Mouse (Mus musculus): ENCODE measurements around the gene Vti1a. TPM values are rescaled to one million over a fixed set of nuclear protein-coding genes. Genes with fewer than 3 reads are reported as not detected.

Gene Vti1a
- polyA plus RNA-seq, 1 experiment from 2014 or later, result 33.7 TPM

- Histone ChIP-seq H3K27ac (replicated peaks) (peak within 1 kb of the TSS; percentile 83), H3K4me1 (peaks cover 46% of the 10 kb centered on the region), H3K9ac (replicated peaks) (peak within 1 kb of the TSS; percentile 86), H3K4me2 (peak within 1 kb of the TSS; percentile 90), H3K27me3 (replicated peaks) (no peaks in the 10 kb centered on the region), H3K36me3 (peaks cover 13% of the 10 kb centered on the region), H3K4me3 (replicated peaks) (peak within 1 kb of the TSS; percentile 84), H3K9me3 (replicated peaks) (no peaks in the 10 kb centered on the region)
- WGBS, result under 1% methylated on average over 60 of the region's 60 CpGs
- peak; percentile 86 for ATAC-seq (ENCODE audit: low FRiP score)
Observed at GRCm38 (mm10) chr19:55315452-55316108, 515 bp upstream of the Vti1a start, which contains the start of gene Zdhhc6. TSS of gene Zdhhc6 (minus strand) at chr19:55316032.

- no peaks in the 10 kb centered on the region for H3K9me3 ChIP-seq (replicated peaks)
- 63% methylated on average over 10 of the region's 10 CpGs for WGBS
Observed at GRCm38 (mm10) chr19:55316901-55317300, 806 bp downstream of the Vti1a start.

GRCm38 (mm10) chr19:55319036-55319435, 2.9 kb downstream of the Vti1a start:
- peaks cover 31% of the 10 kb centered on the region for H3K4me1 ChIP-seq
- H3K27ac ChIP-seq (replicated peaks), result no peak overlapping the region
- peaks cover 15% of the 10 kb centered on the region for H3K36me3 ChIP-seq
- 74% methylated on average over 3 of the region's 3 CpGs for WGBS
- no peaks in the 10 kb centered on the region for H3K27me3 ChIP-seq (replicated peaks)
- no peak overlapping the region for H3K4me2 ChIP-seq
- H3K9me3 ChIP-seq (replicated peaks), result no peaks in the 10 kb centered on the region
- H3K9ac ChIP-seq (replicated peaks), result no peak overlapping the region
- no peak overlapping the region for H3K4me3 ChIP-seq (replicated peaks)
- no peak for ATAC-seq (ENCODE audit: low FRiP score)

More at GRCm38 (mm10) chr19:55316901-55317300, 806 bp downstream of the Vti1a start:
- Histone ChIP-seq H3K4me1 (peaks cover 46% of the 10 kb centered on the region), H3K9ac (replicated peaks) (0 out of 2 replicates have a peak overlapping the region, but pooled peaks have one; percentile 86), H3K27ac (replicated peaks) (no peak overlapping the region), H3K36me3 (peaks cover 2% of the 10 kb centered on the region; the same call in 1 of the 2 replicates), H3K4me3 (replicated peaks) (peak overlapping the region; percentile 84), H3K4me2 (peak overlapping the region; percentile 90), H3K27me3 (replicated peaks) (no peaks in the 10 kb centered on the region)
- ATAC-seq (ENCODE audit: low FRiP score), result no peak

GRCm38 (mm10) chr19:55319521-55319920, 3.4 kb downstream of the Vti1a start:
- Histone ChIP-seq H3K9ac (replicated peaks) (no peak overlapping the region), H3K4me2 (no peak overlapping the region), H3K9me3 (replicated peaks) (no peaks in the 10 kb centered on the region), H3K4me3 (replicated peaks) (no peak overlapping the region), H3K36me3 (peaks cover 19% of the 10 kb centered on the region), H3K4me1 (peaks cover 26% of the 10 kb centered on the region), H3K27me3 (replicated peaks) (no peaks in the 10 kb centered on the region), H3K27ac (replicated peaks) (no peak overlapping the region)
- no peak for ATAC-seq (ENCODE audit: low FRiP score)
- WGBS, result 70% methylated on average over 5 of the region's 5 CpGs

- H3K36me3 ChIP-seq, result peaks cover 19% of the 10 kb centered on the region
- H3K4me1 ChIP-seq, result peaks cover 7% of the 10 kb centered on the region
- H3K4me2 ChIP-seq, result no peak overlapping the region
- WGBS, result 96% methylated on average over 8 of the region's 8 CpGs
- H3K27ac ChIP-seq (replicated peaks), result no peak overlapping the region
- no peaks in the 10 kb centered on the region for H3K27me3 ChIP-seq (replicated peaks)
- H3K9ac ChIP-seq (replicated peaks), result no peak overlapping the region
- no peak for ATAC-seq (ENCODE audit: low FRiP score)
- H3K4me3 ChIP-seq (replicated peaks), result no peak overlapping the region
- H3K9me3 ChIP-seq (replicated peaks), result no peaks in the 10 kb centered on the region
Observed at GRCm38 (mm10) chr19:55322604-55323003, 6.5 kb downstream of the Vti1a start.

- Histone ChIP-seq H3K4me1 (no peaks in the 10 kb centered on the region), H3K9me3 (replicated peaks) (no peaks in the 10 kb centered on the region), H3K4me2 (no peak overlapping the region), H3K27me3 (replicated peaks) (no peaks in the 10 kb centered on the region), H3K27ac (replicated peaks) (no peak overlapping the region), H3K36me3 (peaks cover 51% of the 10 kb centered on the region), H3K4me3 (replicated peaks) (no peak overlapping the region), H3K9ac (replicated peaks) (no peak overlapping the region)
- 89% methylated on average over 4 of the region's 4 CpGs for WGBS
- ATAC-seq (ENCODE audit: low FRiP score), result no peak
Observed at GRCm38 (mm10) chr19:55327510-55327909, 11.4 kb downstream of the Vti1a start.

GRCm38 (mm10) chr19:55331776-55332175, 15.7 kb downstream of the Vti1a start:
- Histone ChIP-seq H3K27me3 (replicated peaks) (no peaks in the 10 kb centered on the region), H3K4me1 (0 out of 2 replicates have a peak, but pooled peaks cover 3% of the 10 kb centered on the region), H3K36me3 (peaks cover 32% of the 10 kb centered on the region), H3K4me3 (replicated peaks) (no peak overlapping the region), H3K9me3 (replicated peaks) (no peaks in the 10 kb centered on the region), H3K27ac (replicated peaks) (no peak overlapping the region), H3K9ac (replicated peaks) (no peak overlapping the region; the same call in 1 of the 2 replicates), H3K4me2 (no peak overlapping the region)
- no peak for ATAC-seq (ENCODE audit: low FRiP score)
- WGBS, result 92% methylated on average over 5 of the region's 5 CpGs

- Histone ChIP-seq H3K9ac (replicated peaks) (no peak overlapping the region), H3K4me2 (no peak overlapping the region), H3K4me3 (replicated peaks) (no peak overlapping the region), H3K4me1 (0 out of 2 replicates have a peak, but pooled peaks cover 3% of the 10 kb centered on the region), H3K36me3 (peaks cover 32% of the 10 kb centered on the region), H3K27me3 (replicated peaks) (no peaks in the 10 kb centered on the region), H3K9me3 (replicated peaks) (no peaks in the 10 kb centered on the region), H3K27ac (replicated peaks) (no peak overlapping the region)
- 91% methylated on average over 8 of the region's 8 CpGs for WGBS
- peak; percentile 72; the same call in 1 of the 2 replicates for ATAC-seq (ENCODE audit: low FRiP score)
Observed at GRCm38 (mm10) chr19:55332641-55333268, 16.7 kb downstream of the Vti1a start.

- H3K27ac ChIP-seq (replicated peaks), result no peak overlapping the region
- H3K9me3 ChIP-seq (replicated peaks), result no peaks in the 10 kb centered on the region
- H3K27me3 ChIP-seq (replicated peaks), result no peaks in the 10 kb centered on the region
- no peak overlapping the region for H3K4me3 ChIP-seq (replicated peaks)
- 0 out of 2 replicates have a peak, but pooled peaks cover 5% of the 10 kb centered on the region for H3K36me3 ChIP-seq
- 0 out of 2 replicates have a peak, but pooled peaks cover 3% of the 10 kb centered on the region for H3K4me1 ChIP-seq
- no peak overlapping the region for H3K4me2 ChIP-seq
- 100% methylated on average over 1 of the region's 1 CpGs for WGBS
- no peak for ATAC-seq (ENCODE audit: low FRiP score)
- no peak overlapping the region for H3K9ac ChIP-seq (replicated peaks)
Observed at GRCm38 (mm10) chr19:55335881-55336280, 19.8 kb downstream of the Vti1a start.

- no peak for ATAC-seq (ENCODE audit: low FRiP score)
- H3K4me2 ChIP-seq, result no peak overlapping the region
- H3K4me3 ChIP-seq (replicated peaks), result no peak overlapping the region
- 77% methylated on average over 12 of the region's 12 CpGs for WGBS
- 0 out of 2 replicates have a peak, but pooled peaks cover 1% of the 10 kb centered on the region for H3K36me3 ChIP-seq
- no peaks in the 10 kb centered on the region for H3K9me3 ChIP-seq (replicated peaks)
- H3K9ac ChIP-seq (replicated peaks), result no peak overlapping the region
- no peaks in the 10 kb centered on the region for H3K27me3 ChIP-seq (replicated peaks)
- no peak overlapping the region for H3K27ac ChIP-seq (replicated peaks)
- 0 out of 2 replicates have a peak, but pooled peaks cover 3% of the 10 kb centered on the region for H3K4me1 ChIP-seq
Observed at GRCm38 (mm10) chr19:55336441-55336840, 20.3 kb downstream of the Vti1a start.

GRCm38 (mm10) chr19:55337066-55337465, 21.0 kb downstream of the Vti1a start:
- no peak overlapping the region for H3K27ac ChIP-seq (replicated peaks)
- no peaks in the 10 kb centered on the region for H3K9me3 ChIP-seq (replicated peaks)
- H3K4me3 ChIP-seq (replicated peaks), result no peak overlapping the region
- no peak overlapping the region for H3K9ac ChIP-seq (replicated peaks)
- 76% methylated on average over 9 of the region's 9 CpGs for WGBS
- no peaks in the 10 kb centered on the region for H3K27me3 ChIP-seq (replicated peaks)
- no peak overlapping the region for H3K4me2 ChIP-seq
- no peaks in the 10 kb centered on the region for H3K36me3 ChIP-seq
- no peak for ATAC-seq (ENCODE audit: low FRiP score)
- H3K4me1 ChIP-seq, result 0 out of 2 replicates have a peak, but pooled peaks cover 3% of the 10 kb centered on the region

- H3K27me3 ChIP-seq (replicated peaks), result no peaks in the 10 kb centered on the region
- no peak overlapping the region for H3K4me2 ChIP-seq
- no peaks in the 10 kb centered on the region for H3K9me3 ChIP-seq (replicated peaks)
- no peak overlapping the region for H3K4me3 ChIP-seq (replicated peaks)
- H3K9ac ChIP-seq (replicated peaks), result no peak overlapping the region
- 0 out of 2 replicates have a peak, but pooled peaks cover 3% of the 10 kb centered on the region for H3K4me1 ChIP-seq
- 92% methylated on average over 10 of the region's 10 CpGs for WGBS
- H3K27ac ChIP-seq (replicated peaks), result no peak overlapping the region
- no peak for ATAC-seq (ENCODE audit: low FRiP score)
- H3K36me3 ChIP-seq, result 0 out of 2 replicates have a peak, but pooled peaks cover 2% of the 10 kb centered on the region
Observed at GRCm38 (mm10) chr19:55337664-55338063, 21.6 kb downstream of the Vti1a start.

All from neural tube, embryonic 15.5 days (tissue).